Mouse (Mus musculus): Measurements from ENCODE around the gene Abraxas2. TPM values are rescaled to one million over a fixed set of nuclear protein-coding genes. Genes with fewer than 3 reads are reported as not detected.

Abraxas2 gene
- polyA plus RNA-seq, 1 experiment = 20.1 TPM

DNA sequence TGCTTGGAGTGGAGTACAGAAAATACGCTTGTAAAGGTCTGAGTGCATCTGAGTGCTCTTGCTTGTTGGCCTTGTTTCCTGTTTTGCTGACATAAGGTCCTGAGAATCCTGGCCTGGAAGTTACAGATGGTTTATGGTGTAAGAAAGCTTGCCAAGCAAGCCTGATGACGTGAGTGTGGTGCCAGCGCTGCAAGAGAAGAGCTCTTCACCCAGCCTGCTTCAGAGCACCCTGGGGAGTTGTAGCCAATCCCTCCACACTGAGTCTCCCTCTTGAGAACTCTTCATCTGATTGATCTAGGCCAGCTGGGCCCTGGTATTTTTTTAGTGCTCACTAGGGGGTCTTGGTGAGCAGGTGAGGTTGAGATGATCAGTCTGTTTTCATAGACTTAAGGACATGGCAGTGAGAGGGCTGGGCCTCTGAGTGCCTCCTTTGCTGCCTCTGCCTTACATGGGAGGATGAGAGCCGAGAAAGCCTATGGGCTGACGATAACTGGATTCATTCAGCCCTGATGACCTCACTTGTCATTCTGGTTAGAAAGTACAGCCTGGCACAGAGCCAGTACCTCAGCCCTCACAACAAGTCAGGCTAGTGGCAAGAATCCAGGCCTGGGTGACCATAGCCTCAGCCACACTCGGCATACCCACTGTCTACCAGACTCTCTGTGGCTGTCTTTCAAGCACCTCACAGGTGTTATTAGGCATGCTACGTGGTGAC, 36.0 kb downstream of the Abraxas2 start:
- Histone ChIP-seq H3K4me3 (replicated peaks; ENCODE audit: control insufficient read depth, low read depth, low read length) (no peak overlapping the region), H3K4me1 (ENCODE audit: control insufficient read depth, insufficient read depth, low read length) (no peaks in the 10 kb centered on the region), H3K27ac (ENCODE audit: control insufficient read depth, insufficient read depth, low read depth, low read length, poor library complexity) (no peak overlapping the region)
- TF ChIP-seq POLR2A (IDR thresholded peaks at IDR 0.05; ENCODE audit: borderline replicate concordance, control insufficient read depth, low read depth, low read length) (no peak), CTCF (IDR thresholded peaks at IDR 0.05; ENCODE audit: control insufficient read depth, insufficient read depth, low read length) (no peak)
- 74% methylated on average over 7 of the region's 7 CpGs for WGBS

GRCm38 (mm10) chr7:132896206-132896815, 37.3 kb downstream of the Abraxas2 start:
- TF ChIP-seq POLR2A (IDR thresholded peaks at IDR 0.05; ENCODE audit: borderline replicate concordance, control insufficient read depth, low read depth, low read length) = no peak
- TF ChIP-seq CTCF (IDR thresholded peaks at IDR 0.05; ENCODE audit: control insufficient read depth, insufficient read depth, low read length) = no peak
- WGBS = 83% methylated on average over 9 of the region's 9 CpGs
- H3K27ac ChIP-seq (ENCODE audit: control insufficient read depth, insufficient read depth, low read depth, low read length, poor library complexity) = no peak overlapping the region

GRCm38 (mm10) chr7:132897258-132897657, 38.2 kb downstream of the Abraxas2 start:
- WGBS = 87% methylated on average over 10 of the region's 10 CpGs
- Histone ChIP-seq H3K4me3 (replicated peaks; ENCODE audit: control insufficient read depth, low read depth, low read length) (no peak overlapping the region), H3K27ac (ENCODE audit: control insufficient read depth, insufficient read depth, low read depth, low read length, poor library complexity) (no peak overlapping the region), H3K4me1 (ENCODE audit: control insufficient read depth, insufficient read depth, low read length) (no peaks in the 10 kb centered on the region)
- TF ChIP-seq POLR2A (IDR thresholded peaks at IDR 0.05; ENCODE audit: borderline replicate concordance, control insufficient read depth, low read depth, low read length) = no peak
- TF ChIP-seq CTCF (IDR thresholded peaks at IDR 0.05; ENCODE audit: control insufficient read depth, insufficient read depth, low read length) = peak; percentile 37; the same call in 1 of the 2 replicates

More at GRCm38 (mm10) chr7:132896206-132896815, 37.3 kb downstream of the Abraxas2 start:
- Histone ChIP-seq H3K4me1 (ENCODE audit: control insufficient read depth, insufficient read depth, low read length) (no peaks in the 10 kb centered on the region), H3K4me3 (replicated peaks; ENCODE audit: control insufficient read depth, low read depth, low read length) (no peak overlapping the region)

GRCm38 (mm10) chr7:132898234-132898633, 39.2 kb downstream of the Abraxas2 start:
- H3K4me1 ChIP-seq (ENCODE audit: control insufficient read depth, insufficient read depth, low read length) = no peaks in the 10 kb centered on the region
- peak; percentile 59 for TF ChIP-seq CTCF (IDR thresholded peaks at IDR 0.05; ENCODE audit: control insufficient read depth, insufficient read depth, low read length)
- TF ChIP-seq POLR2A (IDR thresholded peaks at IDR 0.05; ENCODE audit: borderline replicate concordance, control insufficient read depth, low read depth, low read length) = no peak
- H3K4me3 ChIP-seq (replicated peaks; ENCODE audit: control insufficient read depth, low read depth, low read length) = no peak overlapping the region
- 79% methylated on average over 2 of the region's 2 CpGs for WGBS
- no peak overlapping the region for H3K27ac ChIP-seq (ENCODE audit: control insufficient read depth, insufficient read depth, low read depth, low read length, poor library complexity)

GRCm38 (mm10) chr7:132900826-132901531, 42.0 kb downstream of the Abraxas2 start:
- WGBS = 54% methylated on average over 2 of the region's 2 CpGs
- peaks cover 1% of the 10 kb centered on the region; the same call in 1 of the 2 replicates for H3K4me1 ChIP-seq (ENCODE audit: control insufficient read depth, insufficient read depth, low read length)
- no peak overlapping the region for H3K27ac ChIP-seq (ENCODE audit: control insufficient read depth, insufficient read depth, low read depth, low read length, poor library complexity)
- no peak overlapping the region for H3K4me3 ChIP-seq (replicated peaks; ENCODE audit: control insufficient read depth, low read depth, low read length)
- no peak for TF ChIP-seq POLR2A (IDR thresholded peaks at IDR 0.05; ENCODE audit: borderline replicate concordance, control insufficient read depth, low read depth, low read length)
- no peak for TF ChIP-seq CTCF (IDR thresholded peaks at IDR 0.05; ENCODE audit: control insufficient read depth, insufficient read depth, low read length)

- Histone ChIP-seq H3K4me3 (replicated peaks; ENCODE audit: control insufficient read depth, low read depth, low read length) (no peak overlapping the region), H3K4me1 (ENCODE audit: control insufficient read depth, insufficient read depth, low read length) (peaks cover 1% of the 10 kb centered on the region; the same call in 1 of the 2 replicates), H3K27ac (ENCODE audit: control insufficient read depth, insufficient read depth, low read depth, low read length, poor library complexity) (no peak overlapping the region)
- TF ChIP-seq CTCF (IDR thresholded peaks at IDR 0.05; ENCODE audit: control insufficient read depth, insufficient read depth, low read length) = no peak
- no peak for TF ChIP-seq POLR2A (IDR thresholded peaks at IDR 0.05; ENCODE audit: borderline replicate concordance, control insufficient read depth, low read depth, low read length)
- 63% methylated on average over 3 of the region's 3 CpGs for WGBS
These were observed 44.8 kb downstream of the Abraxas2 start for GRCm38 (mm10) chr7:132903796-132904195.

DNA sequence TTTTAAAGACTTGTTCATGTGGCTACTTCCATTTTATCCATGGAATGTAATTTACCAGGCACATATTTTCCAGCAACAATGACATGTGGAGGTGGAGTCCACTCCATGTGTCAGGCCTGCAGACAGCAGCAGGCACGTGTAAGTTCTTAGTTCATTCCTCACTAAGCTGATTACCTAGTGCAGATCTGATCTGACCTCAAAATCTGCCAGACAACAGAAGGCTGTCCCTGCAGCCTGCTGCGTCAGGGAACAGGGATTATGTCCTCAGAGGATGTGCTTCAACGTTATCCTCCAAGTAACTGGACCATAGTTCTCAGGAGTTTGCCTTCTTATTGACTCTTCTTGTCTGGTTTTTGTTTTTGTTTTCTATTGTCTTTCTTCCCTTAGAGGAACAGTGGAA, 62.9 kb downstream of the Abraxas2 start:
- 67% methylated on average over 3 of the region's 3 CpGs for WGBS
- Histone ChIP-seq H3K27ac (ENCODE audit: control insufficient read depth, insufficient read depth, low read depth, low read length, poor library complexity) (no peak overlapping the region), H3K4me1 (ENCODE audit: control insufficient read depth, insufficient read depth, low read length) (no peaks in the 10 kb centered on the region), H3K4me3 (replicated peaks; ENCODE audit: control insufficient read depth, low read depth, low read length) (no peak overlapping the region)
- TF ChIP-seq CTCF (IDR thresholded peaks at IDR 0.05; ENCODE audit: control insufficient read depth, insufficient read depth, low read length) = no peak
- no peak for TF ChIP-seq POLR2A (IDR thresholded peaks at IDR 0.05; ENCODE audit: borderline replicate concordance, control insufficient read depth, low read depth, low read length)

GRCm38 (mm10) chr7:132925227-132925626, 66.2 kb downstream of the Abraxas2 start:
- Histone ChIP-seq H3K4me1 (ENCODE audit: control insufficient read depth, insufficient read depth, low read length) (no peaks in the 10 kb centered on the region), H3K27ac (ENCODE audit: control insufficient read depth, insufficient read depth, low read depth, low read length, poor library complexity) (no peak overlapping the region), H3K4me3 (replicated peaks; ENCODE audit: control insufficient read depth, low read depth, low read length) (no peak overlapping the region)
- no peak for TF ChIP-seq POLR2A (IDR thresholded peaks at IDR 0.05; ENCODE audit: borderline replicate concordance, control insufficient read depth, low read depth, low read length)
- no peak for TF ChIP-seq CTCF (IDR thresholded peaks at IDR 0.05; ENCODE audit: control insufficient read depth, insufficient read depth, low read length)
- 81% methylated on average over 2 of the region's 2 CpGs for WGBS

Measured in bone marrow, adult 2 months (tissue).